Mouse (Mus musculus) liver, embryonic 15.5 days (tissue): ENCODE data around the gene Ankrd55. TPM values are rescaled to one million over a fixed set of nuclear protein-coding genes. Genes with fewer than 3 reads are reported as not detected.

Source experiments
- ATAC-seq: fragments of 200-750 bp; cut with Nextera tagmentation; 2 replicates; pipeline ENCODE4 v1.8.0; 2017; ENCODE audit warnings: moderate number of reproducible peaks, mild to moderate bottlenecking, moderate library complexity; ENCODE audit not compliant: insufficient read depth
- H3K27ac ChIP-seq: fragments of 300-500 bp; sonication (generic); replicated peaks from 2 replicates; pipeline ENCODE4 v1.5.1; 2015; ENCODE audit warnings: mild to moderate bottlenecking, inconsistent platforms
- H3K27me3 ChIP-seq: fragments of 300-500 bp; sonication (generic); 2 replicates; pipeline ENCODE4 v1.6.1; 2015; ENCODE audit warnings: mild to moderate bottlenecking, inconsistent platforms
- H3K36me3 ChIP-seq: fragments of 300-500 bp; sonication (generic); replicated peaks from 2 replicates; pipeline ENCODE4 v1.6.1; 2015; ENCODE audit warnings: moderate library complexity, mild to moderate bottlenecking, inconsistent platforms
- H3K4me1 ChIP-seq: fragments of 300-500 bp; sonication (generic); replicated peaks from 2 replicates; pipeline ENCODE4 v1.6.1; 2015; ENCODE audit warnings: inconsistent platforms
- H3K4me2 ChIP-seq: fragments of 300-500 bp; sonication (generic); 2 replicates; pipeline ENCODE4 v1.6.1; 2015; ENCODE audit warnings: moderate library complexity, mild to moderate bottlenecking, inconsistent platforms
- H3K4me3 ChIP-seq: fragments of 300-500 bp; sonication (generic); replicated peaks from 2 replicates; pipeline ENCODE4 v1.5.1; 2015; ENCODE audit warnings: mild to moderate bottlenecking, inconsistent platforms
- H3K9ac ChIP-seq: fragments of 300-500 bp; sonication (generic); 2 replicates; pipeline ENCODE4 v1.6.1; 2015; ENCODE audit warnings: moderate library complexity, mild to moderate bottlenecking, inconsistent platforms
- H3K9me3 ChIP-seq: fragments of 300-500 bp; sonication (generic); replicated peaks from 2 replicates; pipeline ENCODE4 v1.6.1; 2016; ENCODE audit warnings: inconsistent platforms
- WGBS: fragments of 180-500 bp; shearing (Covaris S2); methylation state at CpG from one replicate; pipeline ENCODE4 v1.1.7; 2015; ENCODE audit warnings: mixed read lengths; ENCODE audit not compliant: insufficient replicate concordance; 5-methylcytosine and 5-hydroxymethylcytosine counted together
- polyA plus RNA-seq: library from polyadenylated mRNA; unstranded; fragments of >200 nt; fragmentation: Nextera tagmentation; extraction: Ambion mirVana; gene quantifications from 2 replicates; pipeline ENCODE4 v1.2.1, GENCODE M21; 2015

Ankrd55 gene
- polyA plus RNA-seq, 1 experiment from 2014 or later: 0.08 TPM

DNA sequence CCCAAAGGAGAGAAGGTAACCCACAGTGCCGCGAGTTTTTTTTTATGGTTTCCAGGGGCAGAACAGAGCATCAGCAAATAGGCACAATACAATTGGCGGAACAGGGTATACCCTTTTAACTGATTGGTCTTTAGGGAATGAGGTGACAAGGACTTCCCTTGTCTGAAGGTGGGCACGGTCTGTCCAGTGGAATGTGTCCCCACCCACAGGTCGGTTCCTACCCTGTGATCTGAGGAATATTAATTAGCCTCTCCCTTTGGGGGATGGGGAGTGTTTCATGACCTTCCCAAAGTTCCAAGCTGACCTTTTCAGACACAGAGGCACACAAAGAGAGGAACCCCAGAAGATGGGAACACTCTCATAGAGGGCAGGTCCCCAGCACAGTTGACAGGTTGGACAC, 124.6 kb downstream of the Ankrd55 start:
- H3K27me3 ChIP-seq: no peaks in the 10 kb centered on the region
- no peak overlapping the region for H3K4me3 ChIP-seq
- no peaks in the 10 kb centered on the region for H3K9me3 ChIP-seq
- no peak overlapping the region for H3K4me2 ChIP-seq
- H3K27ac ChIP-seq: no peak overlapping the region
- no peak overlapping the region for H3K9ac ChIP-seq
- WGBS: 72% methylated on average over 5 of the region's 5 CpGs
- no peaks in the 10 kb centered on the region for H3K36me3 ChIP-seq
- no peak for ATAC-seq
- H3K4me1 ChIP-seq: no peaks in the 10 kb centered on the region

DNA sequence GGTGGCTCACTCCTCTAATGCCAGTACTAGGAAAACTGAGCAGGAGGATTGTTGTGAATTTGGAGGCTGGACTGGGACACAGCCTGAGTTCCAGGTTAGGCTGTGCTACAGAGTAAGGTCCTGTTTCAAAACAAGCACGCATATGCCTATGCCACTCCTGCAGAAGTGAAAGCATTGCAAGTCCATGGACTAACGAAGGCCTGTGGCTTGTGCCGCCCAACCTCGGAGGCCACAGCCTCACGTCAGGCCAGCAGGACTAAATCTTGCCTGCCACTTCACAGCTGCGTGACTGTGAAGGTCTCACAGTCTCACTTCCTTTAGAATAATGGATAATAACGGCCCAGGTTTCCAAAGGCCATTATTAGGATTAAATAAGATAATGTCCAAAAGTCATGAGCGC, 125.4 kb downstream of the Ankrd55 start:
- WGBS: 68% methylated on average over 8 of the region's 8 CpGs
- ATAC-seq: no peak

DNA sequence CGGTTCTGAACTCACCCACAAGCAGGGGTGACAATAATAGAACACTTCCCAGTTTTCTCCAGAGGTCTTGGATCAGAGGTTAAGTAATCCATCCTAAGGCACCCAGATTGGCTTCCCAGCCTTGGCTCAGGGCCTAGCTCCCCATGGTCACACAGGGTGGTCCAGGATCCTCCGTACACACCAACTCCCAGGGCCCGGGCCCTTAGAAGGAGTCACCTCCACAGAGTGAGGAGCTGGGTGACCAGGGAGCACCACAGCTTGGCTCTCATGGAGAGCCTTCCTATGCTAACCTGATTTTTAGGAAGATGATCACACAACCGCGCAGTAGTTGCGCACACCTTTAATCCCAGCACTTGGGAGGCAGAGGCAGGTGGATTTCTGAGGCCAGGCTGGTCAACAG, 127.6 kb downstream of the Ankrd55 start:
- Histone ChIP-seq H3K4me3 (no peak overlapping the region), H3K9me3 (no peaks in the 10 kb centered on the region), H3K9ac (no peak overlapping the region), H3K4me1 (no peaks in the 10 kb centered on the region), H3K27me3 (no peaks in the 10 kb centered on the region), H3K4me2 (no peak overlapping the region), H3K27ac (peak overlapping the region; percentile 26), H3K36me3 (no peaks in the 10 kb centered on the region)
- WGBS: 61% methylated on average over 6 of the region's 6 CpGs
- no peak for ATAC-seq

More for the DNA sequence above, 125.4 kb downstream of the Ankrd55 start:
- Histone ChIP-seq H3K36me3 (no peaks in the 10 kb centered on the region), H3K9me3 (no peaks in the 10 kb centered on the region), H3K4me2 (no peak overlapping the region), H3K4me3 (no peak overlapping the region), H3K4me1 (no peaks in the 10 kb centered on the region), H3K9ac (no peak overlapping the region), H3K27me3 (no peaks in the 10 kb centered on the region), H3K27ac (no peak overlapping the region)

GRCm38 (mm10) chr13:112416410-112417162, 128.3 kb downstream of the Ankrd55 start:
- ATAC-seq: no peak
- no peaks in the 10 kb centered on the region for H3K9me3 ChIP-seq
- no peaks in the 10 kb centered on the region for H3K4me1 ChIP-seq
- no peaks in the 10 kb centered on the region for H3K27me3 ChIP-seq
- H3K36me3 ChIP-seq: no peaks in the 10 kb centered on the region
- H3K9ac ChIP-seq: no peak overlapping the region
- 24% methylated on average over 8 of the region's 8 CpGs for WGBS
- H3K4me2 ChIP-seq: no peak overlapping the region
- H3K4me3 ChIP-seq: no peak overlapping the region
- 0 out of 2 replicates have a peak overlapping the region, but pooled peaks have one; percentile 14 for H3K27ac ChIP-seq

- H3K27ac ChIP-seq: 0 out of 2 replicates have a peak overlapping the region, but pooled peaks have one; percentile 14
- no peak overlapping the region for H3K4me3 ChIP-seq
- no peaks in the 10 kb centered on the region for H3K4me1 ChIP-seq
- H3K27me3 ChIP-seq: no peaks in the 10 kb centered on the region
- no peaks in the 10 kb centered on the region for H3K36me3 ChIP-seq
- WGBS: 48% methylated on average over 4 of the region's 4 CpGs
- no peak overlapping the region for H3K9ac ChIP-seq
- ATAC-seq: no peak
- H3K4me2 ChIP-seq: no peak overlapping the region
- H3K9me3 ChIP-seq: no peaks in the 10 kb centered on the region
Measured at GRCm38 (mm10) chr13:112417163-112417523, 128.9 kb downstream of the Ankrd55 start.

DNA sequence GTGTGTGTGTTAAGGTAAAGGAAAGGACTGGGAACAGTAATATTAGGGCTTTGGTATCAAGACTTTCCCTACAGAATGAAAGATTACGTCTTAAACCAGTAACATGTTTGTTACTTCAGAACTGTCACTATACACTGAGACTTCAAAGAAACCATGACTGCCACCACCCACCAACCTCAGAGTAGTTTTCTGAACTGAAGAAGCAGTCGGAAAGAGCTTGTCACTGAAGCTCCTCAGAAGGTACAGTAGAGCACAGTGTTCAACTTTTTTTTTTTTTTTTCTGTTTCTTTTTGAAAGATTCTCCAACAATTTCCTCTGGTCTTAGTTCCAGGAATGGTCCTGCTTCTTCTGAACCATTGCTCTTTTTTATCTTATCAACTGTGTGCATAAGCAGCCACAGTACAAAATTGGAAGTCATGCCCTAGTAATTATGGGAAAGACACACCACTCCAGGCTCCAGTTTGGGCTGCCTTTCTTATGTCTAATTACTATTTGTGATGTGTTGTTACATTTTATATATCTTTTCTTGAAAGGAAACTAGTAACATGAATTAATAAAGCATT, 129.7 kb downstream of the Ankrd55 start:
- H3K27ac ChIP-seq: no peak overlapping the region
- H3K4me1 ChIP-seq: no peaks in the 10 kb centered on the region
- H3K36me3 ChIP-seq: no peaks in the 10 kb centered on the region
- WGBS: 32% methylated on average over 2 of the region's 2 CpGs
- no peaks in the 10 kb centered on the region for H3K9me3 ChIP-seq
- H3K4me2 ChIP-seq: no peak overlapping the region
- H3K27me3 ChIP-seq: no peaks in the 10 kb centered on the region
- H3K4me3 ChIP-seq: no peak overlapping the region
- no peak overlapping the region for H3K9ac ChIP-seq
- ATAC-seq: no peak

- no peak overlapping the region for H3K27ac ChIP-seq
- no peaks in the 10 kb centered on the region for H3K36me3 ChIP-seq
- H3K4me2 ChIP-seq: no peak overlapping the region
- H3K4me3 ChIP-seq: no peak overlapping the region
- ATAC-seq: no peak
- H3K9me3 ChIP-seq: no peaks in the 10 kb centered on the region
- no peak overlapping the region for H3K9ac ChIP-seq
- no peaks in the 10 kb centered on the region for H3K4me1 ChIP-seq
- 69% methylated on average over 4 of the region's 4 CpGs for WGBS
- H3K27me3 ChIP-seq: no peaks in the 10 kb centered on the region
Measured at GRCm38 (mm10) chr13:112418595-112418994, 130.3 kb downstream of the Ankrd55 start.

DNA sequence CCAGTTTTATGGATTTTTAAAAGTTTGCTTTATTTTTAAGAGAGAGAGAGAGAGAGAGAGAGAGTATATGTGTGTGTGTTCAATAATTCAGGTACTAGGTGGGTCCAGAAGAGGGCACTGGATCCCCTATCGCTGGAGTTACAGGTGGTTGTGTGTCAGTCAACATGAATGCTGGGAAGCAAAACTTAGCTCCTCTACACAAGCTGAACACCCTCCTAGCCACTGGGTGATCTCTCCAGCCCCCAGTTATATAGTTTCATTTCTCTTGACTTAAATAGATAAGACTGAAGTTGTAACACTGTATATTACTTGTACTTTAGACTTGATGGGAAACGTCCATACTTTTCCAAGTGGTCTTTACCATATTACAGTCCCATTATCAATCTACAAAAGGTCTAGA, 136.0 kb downstream of the Ankrd55 start:
- H3K27me3 ChIP-seq: no peaks in the 10 kb centered on the region
- no peaks in the 10 kb centered on the region for H3K9me3 ChIP-seq
- WGBS: 63% methylated on average over 2 of the region's 2 CpGs
- no peak overlapping the region for H3K4me3 ChIP-seq
- peaks cover 6% of the 10 kb centered on the region; the same call in 1 of the 2 replicates for H3K4me1 ChIP-seq
- no peak for ATAC-seq
- no peak overlapping the region for H3K27ac ChIP-seq
- H3K4me2 ChIP-seq: no peak overlapping the region
- no peaks in the 10 kb centered on the region for H3K36me3 ChIP-seq
- no peak overlapping the region for H3K9ac ChIP-seq

GRCm38 (mm10) chr13:112424635-112425034, 136.4 kb downstream of the Ankrd55 start:
- H3K36me3 ChIP-seq: no peaks in the 10 kb centered on the region
- no peak overlapping the region for H3K4me3 ChIP-seq
- H3K27ac ChIP-seq: no peak overlapping the region
- no peak overlapping the region for H3K4me2 ChIP-seq
- no peak for ATAC-seq
- 69% methylated on average over 7 of the region's 7 CpGs for WGBS
- H3K9me3 ChIP-seq: no peaks in the 10 kb centered on the region
- H3K4me1 ChIP-seq: peaks cover 6% of the 10 kb centered on the region; the same call in 1 of the 2 replicates
- no peak overlapping the region for H3K9ac ChIP-seq
- no peaks in the 10 kb centered on the region for H3K27me3 ChIP-seq

DNA sequence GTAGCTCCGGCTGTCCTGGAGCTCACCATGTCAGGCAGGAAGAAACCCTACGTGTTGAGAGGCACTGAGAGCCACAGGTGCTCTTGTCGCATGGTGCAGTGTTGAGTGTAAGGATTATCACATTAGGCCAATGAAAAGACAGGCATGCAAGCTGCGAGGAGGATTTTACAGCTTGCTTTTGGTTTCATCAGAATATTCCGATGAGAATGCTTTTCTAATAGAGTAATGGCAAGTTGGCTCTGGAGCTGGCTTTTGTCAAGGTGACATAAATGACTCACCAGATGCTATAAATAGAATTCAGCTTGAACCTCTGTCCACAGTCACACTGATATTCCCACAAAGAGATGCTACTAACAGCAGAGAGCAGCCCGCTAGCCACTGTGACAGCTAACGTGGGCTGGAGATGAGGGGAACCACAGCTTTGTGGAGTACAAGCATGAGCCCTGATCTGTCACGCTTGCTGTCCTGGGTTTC, 137.0 kb downstream of the Ankrd55 start:
- 51% methylated on average over 8 of the region's 8 CpGs for WGBS
- H3K9me3 ChIP-seq: no peaks in the 10 kb centered on the region
- no peak overlapping the region for H3K4me2 ChIP-seq
- H3K9ac ChIP-seq: no peak overlapping the region
- H3K4me1 ChIP-seq: peaks cover 6% of the 10 kb centered on the region; the same call in 1 of the 2 replicates
- no peak overlapping the region for H3K27ac ChIP-seq
- H3K4me3 ChIP-seq: no peak overlapping the region
- no peaks in the 10 kb centered on the region for H3K27me3 ChIP-seq
- H3K36me3 ChIP-seq: no peaks in the 10 kb centered on the region
- ATAC-seq: no peak

- H3K27me3 ChIP-seq: no peaks in the 10 kb centered on the region
- ATAC-seq: no peak
- H3K9ac ChIP-seq: no peak overlapping the region
- no peaks in the 10 kb centered on the region for H3K9me3 ChIP-seq
- H3K36me3 ChIP-seq: no peaks in the 10 kb centered on the region
- no peak overlapping the region for H3K27ac ChIP-seq
- WGBS: 27% methylated on average over 13 of the region's 13 CpGs
- H3K4me1 ChIP-seq: peaks cover 6% of the 10 kb centered on the region; the same call in 1 of the 2 replicates
- no peak overlapping the region for H3K4me2 ChIP-seq
- H3K4me3 ChIP-seq: no peak overlapping the region
Measured at GRCm38 (mm10) chr13:112426265-112427135, 138.2 kb downstream of the Ankrd55 start.
